Mouse (Mus musculus): ENCODE measurements around the gene Crhr2. TPM values are rescaled to one million over a fixed set of nuclear protein-coding genes. Genes with fewer than 3 reads are reported as not detected.

Gene Crhr2
- 0.24 and 0.36 TPM in 2 replicates for polyA plus RNA-seq (2014; fragmentation: Nextera tagmentation; extraction: Ambion mirVana)

GRCm38 (mm10) chr6:55132794-55133193 is at the start of gene Crhr2:
Crhr2 (minus strand) TSS chr6:55133016.
- no peak within 1 kb of the TSS for H3K4me3 ChIP-seq (ENCODE audit: low read depth, low read length)
- no peaks in the 10 kb centered on the region for H3K36me3 ChIP-seq (ENCODE audit: control insufficient read depth, insufficient read depth, low read length)
- 74% methylated on average over 10 of the region's 10 CpGs for WGBS
- no peak within 1 kb of the TSS for H3K27ac ChIP-seq (ENCODE audit: low read length)
- no peaks in the 10 kb centered on the region for H3K4me1 ChIP-seq (ENCODE audit: control insufficient read depth, insufficient read depth, low read length)
- 0 out of 2 replicates have a peak, but pooled peaks have one; percentile 56 for ATAC-seq (ENCODE audit: insufficient number of reproducible peaks, insufficient read depth, low FRiP score, low read depth)
- H3K4me2 ChIP-seq (replicated peaks; ENCODE audit: low read depth, low read length), result no peak within 1 kb of the TSS
- no peaks in the 10 kb centered on the region for H3K9me3 ChIP-seq (ENCODE audit: control insufficient read depth, low read depth, low read length)
- no peak within 1 kb of the TSS for H3K9ac ChIP-seq (replicated peaks; ENCODE audit: low read depth, low read length)
- no peaks in the 10 kb centered on the region for H3K27me3 ChIP-seq (ENCODE audit: control insufficient read depth, insufficient read depth, low read length)

- 73% methylated on average over 7 of the region's 7 CpGs for WGBS
- no peaks in the 10 kb centered on the region for H3K27me3 ChIP-seq (ENCODE audit: control insufficient read depth, insufficient read depth, low read length)
Measured at GRCm38 (mm10) chr6:55179560-55179959, 46.7 kb upstream of the Crhr2 start.

GRCm38 (mm10) chr6:55177060-55177732 is 44.4 kb upstream of the Crhr2 start:
- 42% methylated on average over 12 of the region's 12 CpGs for WGBS

More at GRCm38 (mm10) chr6:55179560-55179959, 46.7 kb upstream of the Crhr2 start:
- no peaks in the 10 kb centered on the region for H3K36me3 ChIP-seq (ENCODE audit: control insufficient read depth, insufficient read depth, low read length)
- no peaks in the 10 kb centered on the region for H3K4me1 ChIP-seq (ENCODE audit: control insufficient read depth, insufficient read depth, low read length)
- no peak overlapping the region for H3K4me3 ChIP-seq (ENCODE audit: low read depth, low read length)
- no peaks in the 10 kb centered on the region for H3K9me3 ChIP-seq (ENCODE audit: control insufficient read depth, low read depth, low read length)
- H3K9ac ChIP-seq (replicated peaks; ENCODE audit: low read depth, low read length), result no peak overlapping the region
- no peak overlapping the region for H3K27ac ChIP-seq (ENCODE audit: low read length)
- no peak for ATAC-seq (ENCODE audit: insufficient number of reproducible peaks, insufficient read depth, low FRiP score, low read depth)
- H3K4me2 ChIP-seq (replicated peaks; ENCODE audit: low read depth, low read length), result no peak overlapping the region

GRCm38 (mm10) chr6:55175892-55176291 is 43.1 kb upstream of the Crhr2 start:
- Histone ChIP-seq H3K4me2 (replicated peaks; ENCODE audit: low read depth, low read length) (no peak overlapping the region), H3K27me3 (ENCODE audit: control insufficient read depth, insufficient read depth, low read length) (no peaks in the 10 kb centered on the region), H3K4me1 (ENCODE audit: control insufficient read depth, insufficient read depth, low read length) (no peaks in the 10 kb centered on the region), H3K36me3 (ENCODE audit: control insufficient read depth, insufficient read depth, low read length) (no peaks in the 10 kb centered on the region), H3K4me3 (ENCODE audit: low read depth, low read length) (no peak overlapping the region), H3K9me3 (ENCODE audit: control insufficient read depth, low read depth, low read length) (no peaks in the 10 kb centered on the region), H3K9ac (replicated peaks; ENCODE audit: low read depth, low read length) (no peak overlapping the region), H3K27ac (ENCODE audit: low read length) (no peak overlapping the region)
- no peak for ATAC-seq (ENCODE audit: insufficient number of reproducible peaks, insufficient read depth, low FRiP score, low read depth)
- 38% methylated on average over 5 of the region's 5 CpGs for WGBS

More at GRCm38 (mm10) chr6:55177060-55177732, 44.4 kb upstream of the Crhr2 start:
- Histone ChIP-seq H3K4me3 (ENCODE audit: low read depth, low read length) (no peak overlapping the region), H3K4me2 (replicated peaks; ENCODE audit: low read depth, low read length) (no peak overlapping the region), H3K27me3 (ENCODE audit: control insufficient read depth, insufficient read depth, low read length) (no peaks in the 10 kb centered on the region), H3K9me3 (ENCODE audit: control insufficient read depth, low read depth, low read length) (no peaks in the 10 kb centered on the region), H3K27ac (ENCODE audit: low read length) (no peak overlapping the region), H3K9ac (replicated peaks; ENCODE audit: low read depth, low read length) (no peak overlapping the region), H3K36me3 (ENCODE audit: control insufficient read depth, insufficient read depth, low read length) (no peaks in the 10 kb centered on the region), H3K4me1 (ENCODE audit: control insufficient read depth, insufficient read depth, low read length) (no peaks in the 10 kb centered on the region)
- ATAC-seq (ENCODE audit: insufficient number of reproducible peaks, insufficient read depth, low FRiP score, low read depth), result no peak

- Histone ChIP-seq H3K9me3 (ENCODE audit: control insufficient read depth, low read depth, low read length) (no peaks in the 10 kb centered on the region), H3K27me3 (ENCODE audit: control insufficient read depth, insufficient read depth, low read length) (no peaks in the 10 kb centered on the region), H3K4me2 (replicated peaks; ENCODE audit: low read depth, low read length) (no peak overlapping the region), H3K4me1 (ENCODE audit: control insufficient read depth, insufficient read depth, low read length) (no peaks in the 10 kb centered on the region), H3K9ac (replicated peaks; ENCODE audit: low read depth, low read length) (no peak overlapping the region), H3K4me3 (ENCODE audit: low read depth, low read length) (no peak overlapping the region), H3K27ac (ENCODE audit: low read length) (no peak overlapping the region), H3K36me3 (ENCODE audit: control insufficient read depth, insufficient read depth, low read length) (no peaks in the 10 kb centered on the region)
- 0 out of 2 replicates have a peak, but pooled peaks have one; percentile 25 for ATAC-seq (ENCODE audit: insufficient number of reproducible peaks, insufficient read depth, low FRiP score, low read depth)
- 34% methylated on average over 2 of the region's 2 CpGs for WGBS
Measured at GRCm38 (mm10) chr6:55175456-55175855, 42.6 kb upstream of the Crhr2 start.

- no peaks in the 10 kb centered on the region for H3K36me3 ChIP-seq (ENCODE audit: control insufficient read depth, insufficient read depth, low read length)
- H3K4me3 ChIP-seq (ENCODE audit: low read depth, low read length), result no peak within 1 kb of the TSS
- H3K4me2 ChIP-seq (replicated peaks; ENCODE audit: low read depth, low read length), result no peak within 1 kb of the TSS
- H3K27me3 ChIP-seq (ENCODE audit: control insufficient read depth, insufficient read depth, low read length), result no peaks in the 10 kb centered on the region
- peak; percentile 43; the same call in 1 of the 2 replicates for ATAC-seq (ENCODE audit: insufficient number of reproducible peaks, insufficient read depth, low FRiP score, low read depth)
- no peak within 1 kb of the TSS for H3K9ac ChIP-seq (replicated peaks; ENCODE audit: low read depth, low read length)
- no peaks in the 10 kb centered on the region for H3K9me3 ChIP-seq (ENCODE audit: control insufficient read depth, low read depth, low read length)
- H3K27ac ChIP-seq (ENCODE audit: low read length), result no peak within 1 kb of the TSS
- no peaks in the 10 kb centered on the region for H3K4me1 ChIP-seq (ENCODE audit: control insufficient read depth, insufficient read depth, low read length)
- WGBS, result 78% methylated on average over 1 of the region's 1 CpGs
Measured at GRCm38 (mm10) chr6:55174741-55175181, 41.9 kb upstream of the Crhr2 start, which contains the start of gene Inmt. Inmt (minus strand) TSS chr6:55175043.

GRCm38 (mm10) chr6:55173941-55174349 is 41.1 kb upstream of the Crhr2 start:
- ATAC-seq (ENCODE audit: insufficient number of reproducible peaks, insufficient read depth, low FRiP score, low read depth), result no peak

GRCm38 (mm10) chr6:55173171-55173570 is 40.4 kb upstream of the Crhr2 start:
- H3K4me1 ChIP-seq (ENCODE audit: control insufficient read depth, insufficient read depth, low read length), result no peaks in the 10 kb centered on the region
- H3K27ac ChIP-seq (ENCODE audit: low read length), result no peak overlapping the region
- WGBS, result 74% methylated on average over 10 of the region's 10 CpGs
- no peak for ATAC-seq (ENCODE audit: insufficient number of reproducible peaks, insufficient read depth, low FRiP score, low read depth)
- no peaks in the 10 kb centered on the region for H3K9me3 ChIP-seq (ENCODE audit: control insufficient read depth, low read depth, low read length)
- no peak overlapping the region for H3K9ac ChIP-seq (replicated peaks; ENCODE audit: low read depth, low read length)
- H3K4me3 ChIP-seq (ENCODE audit: low read depth, low read length), result no peak overlapping the region
- H3K36me3 ChIP-seq (ENCODE audit: control insufficient read depth, insufficient read depth, low read length), result no peaks in the 10 kb centered on the region
- no peaks in the 10 kb centered on the region for H3K27me3 ChIP-seq (ENCODE audit: control insufficient read depth, insufficient read depth, low read length)
- H3K4me2 ChIP-seq (replicated peaks; ENCODE audit: low read depth, low read length), result no peak overlapping the region

More at GRCm38 (mm10) chr6:55173941-55174349, 41.1 kb upstream of the Crhr2 start:
- H3K36me3 ChIP-seq (ENCODE audit: control insufficient read depth, insufficient read depth, low read length), result no peaks in the 10 kb centered on the region
- H3K9ac ChIP-seq (replicated peaks; ENCODE audit: low read depth, low read length), result no peak overlapping the region
- H3K27me3 ChIP-seq (ENCODE audit: control insufficient read depth, insufficient read depth, low read length), result no peaks in the 10 kb centered on the region
- WGBS, result 38% methylated on average over 3 of the region's 3 CpGs
- H3K27ac ChIP-seq (ENCODE audit: low read length), result no peak overlapping the region
- H3K4me2 ChIP-seq (replicated peaks; ENCODE audit: low read depth, low read length), result no peak overlapping the region
- no peak overlapping the region for H3K4me3 ChIP-seq (ENCODE audit: low read depth, low read length)
- no peaks in the 10 kb centered on the region for H3K4me1 ChIP-seq (ENCODE audit: control insufficient read depth, insufficient read depth, low read length)
- no peaks in the 10 kb centered on the region for H3K9me3 ChIP-seq (ENCODE audit: control insufficient read depth, low read depth, low read length)

Data from stomach, embryonic 14.5 days (tissue).